Mouse (Mus musculus) cerebellum, adult 2 months (tissue): ENCODE results near the gene Fam229a.

Experiments used
- CTCF ChIP-seq: fragments of 200-500 bp; IDR thresholded peaks from 2 replicates; pipeline ENCODE4 v1.5.1; 2011; ENCODE audit warnings: low read depth, mild to moderate bottlenecking, control low read depth, low read length, moderate library complexity, borderline replicate concordance; ENCODE audit not compliant: insufficient read depth
- POLR2A ChIP-seq: fragments of 200-500 bp; IDR thresholded peaks from 2 replicates; pipeline ENCODE4 v1.6.1; 2011; ENCODE audit warnings: low read length, control low read depth, borderline replicate concordance; ENCODE audit not compliant: insufficient read depth

- TF ChIP-seq CTCF (no peak), POLR2A (no peak)
Measured at GRCm38 (mm10) chr4:129456126-129456525, 34.9 kb upstream of the Fam229a start.
